Mouse (Mus musculus): ENCODE measurements around the gene Tcf12.

Gene Tcf12

DNA sequence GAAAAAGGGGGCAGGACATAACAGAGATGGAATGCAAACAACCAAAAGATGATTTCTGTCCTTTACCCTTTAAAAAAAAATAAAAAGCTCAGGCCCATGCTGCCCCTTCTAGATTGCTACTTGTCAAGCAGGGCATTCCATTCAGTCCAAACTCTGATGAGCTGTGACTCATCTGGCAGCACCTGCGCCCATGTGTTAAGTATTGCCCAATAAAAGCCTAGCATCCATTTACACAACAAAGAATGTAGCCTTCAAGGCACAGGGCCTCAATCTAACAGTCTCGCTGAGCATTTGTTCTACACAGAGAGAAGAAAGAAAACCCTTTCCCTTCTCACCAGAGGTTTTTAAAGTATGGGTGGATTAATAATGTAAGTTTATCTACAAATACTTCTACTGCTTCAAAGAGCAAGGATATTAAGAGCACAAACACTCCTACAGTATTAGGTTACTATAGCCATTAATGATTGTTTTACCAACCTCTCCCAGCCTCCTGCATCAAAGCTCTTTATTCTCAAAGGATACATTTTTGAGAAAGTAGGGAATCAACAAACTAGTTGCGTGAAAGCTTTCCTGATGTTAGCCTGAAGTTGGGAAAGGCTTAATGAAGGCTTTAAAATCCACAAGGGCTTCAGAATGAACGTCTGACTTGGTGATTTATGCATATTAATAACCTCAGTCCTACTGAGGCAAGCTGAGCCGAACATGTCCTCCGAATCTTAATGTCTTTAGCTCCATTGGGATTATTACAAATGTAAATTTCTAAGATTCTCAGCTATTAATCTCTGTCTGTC, 195.6 kb downstream of the Tcf12 start:
- DNase-seq (ENCODE audit: low spot score in 2 of 2): no peak

DNA sequence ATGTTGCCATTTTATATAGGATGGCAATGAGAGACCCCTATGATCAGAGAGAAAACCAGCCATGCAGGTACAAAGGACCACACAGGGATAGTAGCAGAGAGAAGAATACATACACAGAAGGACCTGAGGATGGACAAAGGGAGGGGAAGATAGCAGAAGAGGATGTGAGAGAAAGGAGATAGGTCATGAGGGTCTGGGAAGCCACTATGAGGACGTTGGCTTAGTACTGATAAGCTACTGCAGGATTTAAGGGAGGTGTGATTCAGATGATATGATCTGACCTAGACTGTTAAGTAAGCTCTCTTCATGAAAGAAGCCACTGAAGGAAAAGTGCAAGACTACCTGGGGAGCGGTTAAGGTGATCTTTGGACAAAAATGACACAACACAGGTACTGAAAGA, 205.1 kb downstream of the Tcf12 start:
- DNase-seq (ENCODE audit: low spot score in 2 of 2): no peak

- DNase-seq (ENCODE audit: low spot score in 2 of 2): no peak
Observed at GRCm38 (mm10) chr9:71898852-71899251, 212.8 kb downstream of the Tcf12 start.

- DNase-seq (ENCODE audit: low spot score in 2 of 2): peak; percentile 38 to 60
Observed at GRCm38 (mm10) chr9:71897399-71897798, 214.3 kb downstream of the Tcf12 start.

- DNase-seq (ENCODE audit: low spot score in 2 of 2): peak; percentile 27 to 38
Observed at GRCm38 (mm10) chr9:71895931-71896724, 215.5 kb downstream of the Tcf12 start.

DNA sequence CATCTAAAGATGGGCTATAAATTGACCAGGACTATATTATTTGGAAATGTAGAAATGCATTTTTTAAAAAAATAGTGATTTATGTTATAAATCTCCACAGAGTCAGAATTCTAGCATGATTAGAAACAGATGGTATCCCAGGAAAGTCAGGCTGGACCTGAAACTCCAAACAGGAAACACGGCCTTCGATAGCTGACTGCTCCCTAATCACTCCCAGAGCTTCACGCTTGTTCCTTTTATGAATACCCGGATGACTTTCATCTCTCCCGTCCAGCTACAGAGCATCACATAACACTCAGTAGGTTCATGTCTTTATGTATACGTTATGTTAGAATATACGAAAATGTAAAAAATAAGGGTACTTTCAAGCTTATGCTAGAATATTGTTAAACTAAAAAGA, 216.4 kb downstream of the Tcf12 start:
- DNase-seq (ENCODE audit: low spot score in 2 of 2): no peak

DNA sequence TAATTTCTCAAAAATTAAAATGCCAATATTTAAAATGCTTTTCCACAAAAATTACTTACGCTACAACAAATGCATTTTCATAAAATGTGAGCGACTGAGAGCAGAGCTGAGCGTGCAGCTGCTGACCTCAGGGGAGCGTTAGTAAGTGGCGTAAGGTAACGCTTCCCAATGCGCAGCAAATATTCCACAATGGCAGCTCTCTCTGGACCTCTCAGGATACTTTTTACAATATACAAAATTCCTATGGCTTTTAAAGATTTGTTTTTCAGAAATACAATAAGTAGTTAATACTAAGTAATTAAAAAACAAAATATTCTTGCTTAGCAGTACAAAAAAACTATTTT, 216.8 kb downstream of the Tcf12 start:
- DNase-seq (ENCODE audit: low spot score in 2 of 2): no peak

DNA sequence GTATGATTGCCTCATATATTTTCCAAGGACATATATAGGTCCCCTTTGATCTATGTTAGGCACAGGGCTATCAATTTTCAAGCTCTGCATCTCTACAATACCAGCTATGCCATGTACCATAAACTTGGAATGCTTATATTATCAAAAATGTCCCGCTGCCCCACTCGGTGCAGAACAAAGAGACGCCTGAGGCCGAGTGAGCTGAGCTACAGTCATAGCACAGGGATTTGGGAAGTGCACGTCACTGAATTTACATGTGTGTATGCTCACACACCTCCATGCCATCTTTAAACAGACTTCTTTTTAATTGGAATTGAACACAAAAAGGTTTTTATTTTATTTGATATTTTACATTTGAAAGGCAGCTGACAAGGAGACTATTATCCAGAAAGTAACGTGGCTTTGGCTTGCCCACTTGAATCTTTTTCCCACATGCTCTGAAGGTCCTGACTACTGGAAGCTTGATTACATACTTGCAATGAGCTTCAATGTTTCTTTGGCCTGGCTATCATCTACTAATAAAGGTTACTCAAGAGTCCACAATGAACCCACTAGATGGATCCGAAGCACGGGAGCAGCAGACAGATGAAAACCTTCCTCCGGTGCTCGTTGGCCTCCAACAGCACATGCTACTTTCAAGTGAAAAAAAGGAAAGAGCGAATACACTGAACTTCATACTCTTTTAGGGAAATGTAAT, 217.3 kb downstream of the Tcf12 start:
- DNase-seq (ENCODE audit: low spot score in 2 of 2): no peak

- no peak for DNase-seq (ENCODE audit: low spot score in 2 of 2)
Observed at GRCm38 (mm10) chr9:71888450-71888849, 223.2 kb downstream of the Tcf12 start.

DNA sequence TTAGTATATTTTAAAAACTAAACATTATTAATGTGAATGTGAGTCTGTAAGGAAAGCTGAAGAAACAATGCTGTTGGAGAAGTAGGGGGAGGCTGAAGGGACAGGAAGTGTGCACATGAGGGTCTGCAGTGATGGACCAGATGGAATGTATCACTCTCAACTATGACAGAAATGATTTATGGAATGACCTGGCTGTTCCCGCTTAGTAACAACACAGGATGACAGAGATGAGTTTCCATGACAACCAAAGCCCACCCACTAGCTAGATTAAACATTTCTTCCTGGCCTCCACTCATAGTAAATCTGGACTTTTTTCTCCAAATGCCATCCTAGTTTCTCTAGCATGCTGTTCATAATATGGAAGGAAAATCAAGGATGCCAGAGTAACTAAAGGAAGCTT, 231.0 kb downstream of the Tcf12 start:
- DNase-seq (ENCODE audit: low spot score in 2 of 2): no peak

GRCm38 (mm10) chr9:71879972-71880371, 231.7 kb downstream of the Tcf12 start:
- no peak for DNase-seq (ENCODE audit: low spot score in 2 of 2)

- DNase-seq (ENCODE audit: low spot score in 2 of 2): no peak
Observed at GRCm38 (mm10) chr9:71879415-71879814, 232.3 kb downstream of the Tcf12 start.

DNA sequence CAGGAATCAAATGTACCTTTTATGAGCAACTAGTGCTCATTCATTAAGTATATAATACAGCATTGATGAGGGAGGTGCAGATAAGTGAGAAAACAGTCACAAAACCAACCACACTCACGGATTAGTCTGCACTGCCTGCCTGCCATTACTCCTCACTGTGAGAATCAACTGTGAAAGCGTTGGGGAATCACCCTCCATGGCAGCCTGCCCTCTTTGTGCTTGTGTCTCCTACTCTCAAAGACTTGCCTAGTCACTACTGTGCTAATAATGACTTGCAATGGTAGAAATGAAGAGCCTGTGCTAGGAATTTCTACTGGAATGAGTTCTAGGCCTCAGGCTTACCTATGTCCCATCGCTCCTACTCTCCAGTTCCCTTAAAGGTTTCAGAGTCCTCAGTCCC, 233.8 kb downstream of the Tcf12 start:
- DNase-seq (ENCODE audit: low spot score in 2 of 2): no peak

- no peak for DNase-seq (ENCODE audit: low spot score in 2 of 2)
Observed at GRCm38 (mm10) chr9:71874761-71875160, 236.9 kb downstream of the Tcf12 start.

GRCm38 (mm10) chr9:71874035-71874572, 237.6 kb downstream of the Tcf12 start:
- DNase-seq (ENCODE audit: low spot score in 2 of 2): no peak

DNA sequence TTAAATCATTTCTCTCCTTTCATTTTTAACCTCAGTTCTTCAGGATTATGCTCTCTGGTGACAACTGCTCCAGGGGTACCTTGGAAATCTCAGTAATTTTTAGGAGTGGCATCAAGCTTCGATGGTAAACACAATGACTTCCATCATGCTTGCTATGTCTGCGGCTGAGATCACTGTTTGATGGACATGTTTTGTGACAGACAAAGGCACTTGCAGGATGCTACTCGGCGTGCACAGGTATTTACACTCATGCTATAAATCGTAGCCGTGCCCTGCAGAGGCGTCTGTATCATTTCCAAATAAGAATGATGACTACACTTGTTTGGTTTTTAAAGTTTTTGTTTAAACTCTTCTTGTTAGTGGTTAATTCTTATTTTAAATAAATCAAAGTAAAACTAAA, 248.3 kb downstream of the Tcf12 start:
- no peak for DNase-seq (ENCODE audit: low spot score in 2 of 2)

DNA sequence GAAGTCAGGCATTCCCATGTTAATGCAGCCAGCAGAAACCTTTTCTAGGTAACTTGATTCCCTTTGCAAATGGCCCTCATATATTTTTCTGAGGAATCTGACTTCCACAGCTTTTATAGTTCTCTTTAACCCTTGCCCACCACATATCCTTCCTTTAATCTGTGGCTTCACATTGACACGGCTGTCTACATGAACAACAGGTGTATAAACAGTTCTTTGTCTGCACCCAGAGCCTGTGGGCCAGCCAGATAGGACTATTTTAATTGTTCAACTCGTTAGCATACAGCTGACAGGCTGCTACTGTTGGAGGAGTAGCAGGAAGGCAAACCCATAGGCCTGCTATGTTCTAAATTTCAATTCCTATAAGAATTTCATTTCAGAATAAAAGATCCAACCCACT, 250.0 kb downstream of the Tcf12 start:
- no peak for DNase-seq (ENCODE audit: low spot score in 2 of 2)

- no peak for DNase-seq (ENCODE audit: low spot score in 2 of 2)
Observed at GRCm38 (mm10) chr9:71857926-71858325, 253.7 kb downstream of the Tcf12 start.

DNA sequence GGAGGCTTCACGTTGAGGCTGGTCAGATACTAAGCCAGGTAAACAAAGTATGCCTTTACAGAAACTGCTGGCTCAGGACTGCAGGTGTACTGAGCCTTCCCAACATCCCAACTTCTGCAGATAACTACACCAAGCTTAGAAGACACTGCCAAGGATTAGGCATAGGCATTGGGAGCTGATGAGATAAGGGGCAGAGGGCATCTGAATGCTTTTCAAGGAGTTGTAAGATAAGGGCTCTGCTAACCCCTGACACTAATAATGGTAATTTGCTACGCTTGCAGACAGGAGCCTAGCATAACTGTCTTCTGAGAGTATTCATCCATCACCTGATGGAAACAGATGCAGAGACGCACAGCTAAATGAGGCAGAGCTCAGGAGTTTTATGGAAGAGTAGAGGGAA, 257.8 kb downstream of the Tcf12 start:
- no peak for DNase-seq (ENCODE audit: low spot score in 2 of 2)

GRCm38 (mm10) chr9:71850283-71850682, 261.4 kb downstream of the Tcf12 start:
- DNase-seq (ENCODE audit: low spot score in 2 of 2): no peak

DNA sequence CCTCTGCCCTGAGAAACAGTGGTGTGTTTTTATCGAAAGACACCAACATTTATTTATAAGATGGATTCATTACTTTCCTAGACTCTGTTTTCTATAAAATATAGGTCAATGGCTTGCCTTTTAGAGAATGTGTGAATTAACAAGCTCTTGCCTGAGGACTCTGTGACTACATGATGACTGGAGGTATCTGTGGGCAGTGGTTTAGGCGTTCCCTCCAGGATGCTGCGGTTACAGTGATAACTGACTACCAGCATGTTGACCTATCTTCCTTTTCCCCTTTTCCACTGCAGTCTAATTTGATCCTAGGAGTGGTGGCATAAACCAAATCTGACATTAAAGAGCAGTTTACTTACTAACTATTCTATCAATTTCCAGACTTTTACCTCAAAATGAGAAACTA, 263.3 kb downstream of the Tcf12 start:
- no peak for DNase-seq (ENCODE audit: low spot score in 2 of 2)

DNA sequence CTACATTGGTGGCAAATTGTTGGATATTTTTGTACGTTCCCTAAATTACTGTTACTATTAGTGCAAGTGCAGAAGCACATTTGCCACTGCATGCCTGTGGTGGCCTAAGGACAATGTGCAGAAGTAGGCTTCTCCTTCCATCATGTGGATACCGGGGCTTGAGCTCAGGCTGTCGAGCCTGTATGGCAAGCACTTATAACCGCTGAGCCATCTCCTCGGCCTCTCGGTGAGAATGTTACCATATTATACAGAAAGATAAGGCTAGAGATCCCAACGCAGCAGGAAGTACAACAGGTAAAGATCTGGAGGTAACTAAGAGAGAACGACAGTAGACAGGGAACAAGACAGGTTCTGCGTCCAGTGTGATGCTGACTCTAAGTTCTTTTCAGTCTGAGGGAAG, 263.8 kb downstream of the Tcf12 start:
- DNase-seq (ENCODE audit: low spot score in 2 of 2): no peak

All from right cerebral cortex, postnatal 10 days (tissue).